Mouse (Mus musculus): Measurements from ENCODE around the gene Nav1.

Nav1 gene

GRCm38 (mm10) chr1:135583081-135583677 lies 23.9 kb downstream of the Nav1 start:
- DNase-seq (ENCODE audit: low spot score in 2 of 2), result no peak

GRCm38 (mm10) chr1:135581001-135581400 lies 26.1 kb downstream of the Nav1 start:
- no peak for DNase-seq (ENCODE audit: low spot score in 2 of 2)

- no peak for DNase-seq (ENCODE audit: low spot score in 2 of 2)
These were observed 28.0 kb downstream of the Nav1 start for GRCm38 (mm10) chr1:135579111-135579510.

GRCm38 (mm10) chr1:135577793-135578192 lies 29.3 kb downstream of the Nav1 start:
- DNase-seq (ENCODE audit: low spot score in 2 of 2), result no peak

- no peak for DNase-seq (ENCODE audit: low spot score in 2 of 2)
These were observed 31.7 kb downstream of the Nav1 start for GRCm38 (mm10) chr1:135575393-135575792.

GRCm38 (mm10) chr1:135574451-135575208 lies 32.5 kb downstream of the Nav1 start:
- DNase-seq (ENCODE audit: low spot score in 2 of 2), result no peak

GRCm38 (mm10) chr1:135572139-135572892 lies 34.8 kb downstream of the Nav1 start:
- no peak for DNase-seq (ENCODE audit: low spot score in 2 of 2)

- no peak for DNase-seq (ENCODE audit: low spot score in 2 of 2)
These were observed 39.0 kb downstream of the Nav1 start for GRCm38 (mm10) chr1:135568087-135568486.

- no peak for DNase-seq (ENCODE audit: low spot score in 2 of 2)
These were observed 40.5 kb downstream of the Nav1 start for GRCm38 (mm10) chr1:135566611-135567010.

GRCm38 (mm10) chr1:135565775-135566174 lies 41.3 kb downstream of the Nav1 start:
- no peak for DNase-seq (ENCODE audit: low spot score in 2 of 2)

- DNase-seq (ENCODE audit: low spot score in 2 of 2), result no peak
These were observed 42.2 kb downstream of the Nav1 start for GRCm38 (mm10) chr1:135564660-135565519.

- DNase-seq (ENCODE audit: low spot score in 2 of 2), result no peak
These were observed 43.2 kb downstream of the Nav1 start for GRCm38 (mm10) chr1:135563781-135564414.

GRCm38 (mm10) chr1:135562982-135563650 lies 44.0 kb downstream of the Nav1 start:
- no peak for DNase-seq (ENCODE audit: low spot score in 2 of 2)

GRCm38 (mm10) chr1:135562115-135562514 lies 45.0 kb downstream of the Nav1 start:
- no peak for DNase-seq (ENCODE audit: low spot score in 2 of 2)

GRCm38 (mm10) chr1:135561282-135561681 lies 45.8 kb downstream of the Nav1 start:
- DNase-seq (ENCODE audit: low spot score in 2 of 2), result no peak

GRCm38 (mm10) chr1:135557976-135558375 lies 49.1 kb downstream of the Nav1 start:
- no peak for DNase-seq (ENCODE audit: low spot score in 2 of 2)

- DNase-seq (ENCODE audit: low spot score in 2 of 2), result no peak
These were observed 51.2 kb downstream of the Nav1 start for GRCm38 (mm10) chr1:135555885-135556284.

GRCm38 (mm10) chr1:135554632-135555260 lies 52.3 kb downstream of the Nav1 start:
- no peak for DNase-seq (ENCODE audit: low spot score in 2 of 2)

- no peak for DNase-seq (ENCODE audit: low spot score in 2 of 2)
These were observed 53.5 kb downstream of the Nav1 start for GRCm38 (mm10) chr1:135553615-135554014.

- no peak for DNase-seq (ENCODE audit: low spot score in 2 of 2)
These were observed 53.9 kb downstream of the Nav1 start for GRCm38 (mm10) chr1:135553154-135553553.

Measured in spleen, postnatal 4 days (tissue).